Mouse (Mus musculus) midbrain, postnatal 0 days (tissue): ENCODE data around the gene Pabpc6. TPM values are rescaled to one million over a fixed set of nuclear protein-coding genes. Genes with fewer than 3 reads are reported as not detected.

Experiments used
- ATAC-seq: fragments of 200-750 bp; cut with Nextera tagmentation; 2 replicates; pipeline ENCODE4 v1.8.0; 2017; ENCODE audit warnings: moderate number of reproducible peaks, mild to moderate bottlenecking, moderate TSS enrichment, moderate library complexity; ENCODE audit not compliant: low FRiP score
- DNase-seq: peaks from one replicate; pipeline ENCODE4 v3.0.0-alpha.2; 2015; ENCODE audit warnings: low spot score
- H3K27ac ChIP-seq: fragments of 300-500 bp; sonication (generic); 2 replicates; pipeline ENCODE4 v1.5.1; 2014; ENCODE audit warnings: low read depth, mild to moderate bottlenecking, low read length, mixed read lengths
- H3K27me3 ChIP-seq: fragments of 300-500 bp; sonication (generic); 2 replicates; pipeline ENCODE4 v1.6.1; 2014; ENCODE audit warnings: low read length, control low read depth, mixed read lengths; ENCODE audit not compliant: insufficient read depth
- H3K36me3 ChIP-seq: fragments of 300-500 bp; sonication (generic); 2 replicates; pipeline ENCODE4 v1.6.1; 2014; ENCODE audit warnings: low read length, control low read depth, mixed read lengths; ENCODE audit not compliant: insufficient read depth
- H3K4me1 ChIP-seq: fragments of 300-500 bp; sonication (generic); 2 replicates; pipeline ENCODE4 v1.6.1; 2014; ENCODE audit warnings: mild to moderate bottlenecking, control low read depth, antibody characterized with exemption, low read length, mixed read lengths; ENCODE audit not compliant: insufficient read depth
- H3K4me2 ChIP-seq: fragments of 300-500 bp; sonication (generic); 2 replicates; pipeline ENCODE4 v1.6.1; 2014; ENCODE audit warnings: low read depth, mild to moderate bottlenecking, low read length, mixed read lengths; ENCODE audit not compliant: poor library complexity, severe bottlenecking
- H3K4me3 ChIP-seq: fragments of 300-500 bp; sonication (generic); 2 replicates; pipeline ENCODE4 v1.5.1; 2014; ENCODE audit warnings: low read depth, mild to moderate bottlenecking, low read length, moderate library complexity
- H3K9ac ChIP-seq: fragments of 300-500 bp; sonication (generic); replicated peaks from 2 replicates; pipeline ENCODE4 v1.6.1; 2014; ENCODE audit warnings: mild to moderate bottlenecking, low read length, moderate library complexity, mixed read lengths; ENCODE audit not compliant: poor library complexity, severe bottlenecking
- H3K9me3 ChIP-seq: fragments of 300-500 bp; sonication (generic); 2 replicates; pipeline ENCODE4 v1.6.1; 2016; ENCODE audit warnings: low read length, control low read depth
- CTCF ChIP-seq: IDR thresholded peaks from 2 replicates; pipeline ENCODE4 v1.5.1; 2016; ENCODE audit warnings: antibody characterized with exemption, mild to moderate bottlenecking
- WGBS: fragments of 180-500 bp; shearing (Covaris S2); extraction: QIAGEN DNeasy Blood & Tissue Kit; methylation state at CpG from one replicate; pipeline ENCODE4 v1.1.7; 2014; 5-methylcytosine and 5-hydroxymethylcytosine counted together
- polyA plus RNA-seq: library from polyadenylated mRNA; unstranded; fragments of >200 nt; fragmentation: Nextera tagmentation; extraction: Ambion mirVana; gene quantifications from 2 replicates; pipeline ENCODE4 v1.2.1, GENCODE M21; 2015
- total RNA-seq: library from RNA; depleted of rRNA; stranded (reverse); fragments of >200 nt; gene quantifications from 2 replicates; pipeline ENCODE4 v1.2.3, GENCODE M21; 2014; rRNA removed

The Pabpc6 gene
- not detected in 2 replicates for total RNA-seq
- not detected in 2 replicates for polyA plus RNA-seq

DNA sequence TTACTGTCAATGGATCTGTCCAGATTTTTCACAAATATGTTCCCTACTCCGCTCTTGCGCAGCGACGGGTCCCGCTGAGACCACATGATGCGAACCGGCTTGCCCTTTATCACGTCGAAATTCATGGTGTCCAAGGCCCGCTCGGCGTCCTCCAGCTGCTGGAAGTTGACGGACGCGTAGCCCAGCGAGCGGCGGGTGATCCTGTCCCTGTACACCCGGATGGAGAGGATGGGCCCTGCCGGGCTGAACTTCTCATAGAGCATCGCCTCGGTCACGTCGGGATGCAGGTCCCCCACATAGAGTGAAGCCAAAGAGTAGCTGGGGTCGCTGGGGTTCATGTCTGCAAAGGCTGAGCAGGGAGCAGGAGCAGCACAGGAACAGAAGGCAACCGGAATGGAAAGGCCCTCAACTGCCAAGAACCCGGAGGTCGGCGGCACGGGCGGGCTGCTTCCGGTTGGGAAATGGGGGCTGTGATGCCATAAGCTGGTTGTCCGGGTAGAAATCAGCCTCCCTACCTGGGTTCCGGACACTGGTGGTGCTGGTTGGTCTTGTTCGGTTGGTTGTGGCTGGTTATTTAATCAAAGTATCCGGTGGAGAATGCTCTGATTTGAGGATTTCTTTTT lies at the start of gene Pabpc6:
TSS of gene Pabpc6 (minus strand) at position 435 of the 623 bp plus-strand sequence.
- 95% methylated on average over 36 of the region's 36 CpGs for WGBS
- Histone ChIP-seq H3K4me2 (no peak within 1 kb of the TSS), H3K4me1 (no peaks in the 10 kb centered on the region), H3K4me3 (no peak within 1 kb of the TSS), H3K27me3 (no peaks in the 10 kb centered on the region), H3K36me3 (no peaks in the 10 kb centered on the region), H3K9ac (no peak within 1 kb of the TSS), H3K27ac (no peak within 1 kb of the TSS), H3K9me3 (no peaks in the 10 kb centered on the region)
- no peak for TF ChIP-seq CTCF
- ATAC-seq: no peak
- no peak for DNase-seq

DNA sequence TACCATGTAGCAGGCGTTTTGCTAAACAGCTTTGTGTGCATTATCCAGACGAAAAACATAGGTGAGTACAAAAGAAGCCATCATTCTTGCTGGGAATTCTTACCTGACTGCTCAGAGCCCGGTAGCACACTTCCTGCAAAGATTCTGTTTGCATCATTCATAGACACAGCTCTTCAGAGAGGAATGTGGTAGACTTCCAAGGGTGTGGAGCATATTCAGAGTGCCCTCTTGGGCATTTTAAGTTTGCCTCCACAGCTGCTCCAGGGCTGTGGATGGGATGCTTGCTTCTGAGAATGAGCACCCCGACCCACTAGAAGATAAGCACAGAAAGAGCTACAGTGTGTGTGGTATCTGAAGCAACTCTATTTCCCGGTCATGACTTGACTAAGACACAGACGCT lies 41.4 kb upstream of the Pabpc6 start:
- Histone ChIP-seq H3K9me3 (no peaks in the 10 kb centered on the region), H3K27me3 (no peaks in the 10 kb centered on the region), H3K27ac (no peak overlapping the region), H3K4me2 (no peak overlapping the region), H3K4me1 (no peaks in the 10 kb centered on the region), H3K36me3 (no peaks in the 10 kb centered on the region), H3K9ac (no peak overlapping the region), H3K4me3 (no peak overlapping the region)
- ATAC-seq (no peak), DNase-seq (no peak)
- no peak for TF ChIP-seq CTCF
- WGBS: 93% methylated on average over 6 of the region's 6 CpGs

DNA sequence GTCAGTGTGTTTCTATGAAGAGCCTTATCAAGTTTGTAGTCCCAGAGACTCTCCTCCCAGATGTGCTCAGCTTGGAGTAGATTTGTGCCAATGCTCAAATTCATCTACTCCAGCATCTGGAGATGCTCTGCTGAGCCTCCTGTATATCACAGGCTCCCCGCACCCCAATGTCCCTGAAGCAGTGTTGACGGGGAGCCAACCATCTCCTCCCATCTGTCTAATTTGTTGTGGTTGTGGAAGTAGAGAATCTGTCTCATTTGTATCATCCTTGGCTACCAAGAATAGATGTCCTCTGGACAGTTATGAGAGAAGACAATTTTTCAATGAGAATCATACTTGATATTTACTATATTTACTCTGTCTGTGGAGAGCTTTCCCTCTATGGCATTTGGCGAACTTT lies 39.4 kb upstream of the Pabpc6 start:
- Histone ChIP-seq H3K27me3 (no peaks in the 10 kb centered on the region), H3K36me3 (no peaks in the 10 kb centered on the region), H3K9me3 (no peaks in the 10 kb centered on the region), H3K4me3 (no peak overlapping the region), H3K4me1 (no peaks in the 10 kb centered on the region), H3K27ac (no peak overlapping the region), H3K9ac (no peak overlapping the region), H3K4me2 (no peak overlapping the region)
- TF ChIP-seq CTCF: no peak
- ATAC-seq (no peak), DNase-seq (no peak)
- 91% methylated on average over 3 of the region's 3 CpGs for WGBS

DNA sequence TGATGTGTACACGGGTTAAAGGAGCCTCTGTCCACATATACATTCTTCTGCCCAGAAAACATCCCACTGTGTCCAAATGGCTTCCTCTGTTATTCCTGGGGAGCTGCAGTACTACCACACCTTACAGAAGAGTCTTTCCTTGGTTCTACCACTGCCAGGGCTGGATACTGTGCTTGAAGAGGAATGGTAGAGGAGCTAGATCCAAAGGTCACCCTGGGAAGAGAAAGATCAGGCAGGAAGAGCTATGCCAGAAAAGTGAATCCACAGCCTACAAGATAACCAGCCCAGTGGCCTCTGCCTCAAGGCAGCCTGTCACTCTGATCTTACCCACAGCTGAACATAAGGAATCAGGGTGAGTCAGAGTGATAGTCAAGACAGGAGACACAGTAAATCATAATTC lies 37.8 kb upstream of the Pabpc6 start:
- H3K27ac ChIP-seq: no peak overlapping the region
- no peak overlapping the region for H3K4me3 ChIP-seq
- no peaks in the 10 kb centered on the region for H3K4me1 ChIP-seq
- H3K9ac ChIP-seq: no peak overlapping the region
- no peak for TF ChIP-seq CTCF
- WGBS: 86% methylated on average over 1 of the region's 1 CpGs
- no peaks in the 10 kb centered on the region for H3K9me3 ChIP-seq
- no peaks in the 10 kb centered on the region for H3K36me3 ChIP-seq
- no peak overlapping the region for H3K4me2 ChIP-seq
- DNase-seq: no peak
- H3K27me3 ChIP-seq: no peaks in the 10 kb centered on the region
- no peak for ATAC-seq

DNA sequence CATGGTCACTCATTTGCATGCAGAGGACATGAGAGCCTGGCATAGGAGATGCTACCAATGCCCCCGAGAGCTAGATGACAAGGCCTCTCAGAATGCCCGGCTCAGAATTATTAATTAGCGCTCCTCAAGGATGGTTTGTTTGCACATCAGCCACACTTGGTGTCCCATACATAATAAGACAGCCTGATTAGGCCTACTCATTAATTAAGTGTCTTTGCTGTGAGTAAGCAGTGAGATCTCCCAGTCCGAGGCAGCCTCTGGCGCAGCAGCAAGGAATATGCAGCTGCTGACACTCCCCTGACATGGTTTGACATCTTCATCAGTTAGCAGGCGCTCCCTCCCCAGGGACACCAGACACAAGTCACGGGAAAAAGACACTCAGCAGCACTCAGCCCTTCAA lies 28.2 kb upstream of the Pabpc6 start:
- no peak for TF ChIP-seq CTCF
- DNase-seq (peak; percentile 46), ATAC-seq (no peak)
- Histone ChIP-seq H3K4me2 (no peak overlapping the region), H3K9ac (no peak overlapping the region), H3K4me1 (no peaks in the 10 kb centered on the region), H3K27me3 (no peaks in the 10 kb centered on the region), H3K9me3 (no peaks in the 10 kb centered on the region), H3K4me3 (no peak overlapping the region), H3K36me3 (no peaks in the 10 kb centered on the region), H3K27ac (no peak overlapping the region)
- WGBS: 44% methylated on average over 7 of the region's 7 CpGs

DNA sequence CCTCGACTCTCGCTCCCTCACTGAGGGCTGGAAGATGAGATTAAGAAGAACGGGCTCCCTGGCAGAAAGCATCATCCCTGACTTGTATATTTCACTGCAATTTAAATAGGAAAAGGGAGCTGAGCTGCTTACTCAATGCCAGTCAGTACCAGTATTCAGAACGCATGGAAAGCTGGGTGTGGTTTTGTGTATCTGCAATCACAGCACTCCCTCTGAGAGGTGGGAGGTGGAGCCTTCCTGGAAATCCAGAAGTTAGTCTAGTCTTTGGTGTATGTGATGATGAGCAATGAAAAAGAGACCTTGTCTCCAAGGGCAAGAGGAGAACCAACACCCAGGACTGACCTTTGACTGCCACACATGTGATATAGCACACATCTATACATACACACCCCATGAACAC lies 21.7 kb upstream of the Pabpc6 start:
- no peak overlapping the region for H3K27ac ChIP-seq
- H3K36me3 ChIP-seq: no peaks in the 10 kb centered on the region
- 65% methylated on average over 4 of the region's 4 CpGs for WGBS
- H3K9me3 ChIP-seq: no peaks in the 10 kb centered on the region
- H3K9ac ChIP-seq: no peak overlapping the region
- H3K4me1 ChIP-seq: no peaks in the 10 kb centered on the region
- H3K4me3 ChIP-seq: no peak overlapping the region
- ATAC-seq (no peak), DNase-seq (no peak)
- no peaks in the 10 kb centered on the region for H3K27me3 ChIP-seq
- no peak overlapping the region for H3K4me2 ChIP-seq
- no peak for TF ChIP-seq CTCF
